Mouse (Mus musculus) liver, adult (tissue): ENCODE data around the gene Mybpc3.

ENCODE experiments used
- GATA4 ChIP-seq: IDR thresholded peaks from 2 replicates; pipeline ENCODE4 v1.6.1; 2014; ENCODE audit warnings: mild to moderate bottlenecking, low read length; ENCODE audit not compliant: insufficient replicate concordance

The Mybpc3 gene

GRCm38 (mm10) chr2:91109807-91110385 lies 8.0 kb upstream of the Mybpc3 start:
- TF ChIP-seq GATA4: no peak

- TF ChIP-seq GATA4: no peak
These were observed 7.5 kb upstream of the Mybpc3 start for GRCm38 (mm10) chr2:91110429-91110828.

GRCm38 (mm10) chr2:91112491-91112890 lies 5.5 kb upstream of the Mybpc3 start:
- no peak for TF ChIP-seq GATA4

GRCm38 (mm10) chr2:91113334-91113733 lies 4.6 kb upstream of the Mybpc3 start:
- no peak for TF ChIP-seq GATA4

GRCm38 (mm10) chr2:91113852-91114251 lies 4.1 kb upstream of the Mybpc3 start:
- no peak for TF ChIP-seq GATA4

GRCm38 (mm10) chr2:91114781-91115577 lies 3.0 kb upstream of the Mybpc3 start:
- TF ChIP-seq GATA4: no peak

- no peak for TF ChIP-seq GATA4
These were observed 2.4 kb upstream of the Mybpc3 start for GRCm38 (mm10) chr2:91115578-91115970.

- no peak for TF ChIP-seq GATA4
These were observed 1.1 kb upstream of the Mybpc3 start for GRCm38 (mm10) chr2:91116842-91117241.

- no peak for TF ChIP-seq GATA4
These were observed 703 bp downstream of the Mybpc3 start for GRCm38 (mm10) chr2:91118647-91119046.

GRCm38 (mm10) chr2:91119061-91119460 lies 1.1 kb downstream of the Mybpc3 start:
- TF ChIP-seq GATA4: no peak

- TF ChIP-seq GATA4: no peak
These were observed 1.6 kb downstream of the Mybpc3 start for GRCm38 (mm10) chr2:91119551-91119950.

- TF ChIP-seq GATA4: no peak
These were observed 2.3 kb downstream of the Mybpc3 start for GRCm38 (mm10) chr2:91120261-91120671.

- TF ChIP-seq GATA4: no peak
These were observed 3.1 kb downstream of the Mybpc3 start for GRCm38 (mm10) chr2:91121011-91121410.

GRCm38 (mm10) chr2:91121497-91121896 lies 3.6 kb downstream of the Mybpc3 start:
- no peak for TF ChIP-seq GATA4

GRCm38 (mm10) chr2:91123521-91123920 lies 5.6 kb downstream of the Mybpc3 start:
- TF ChIP-seq GATA4: no peak

- TF ChIP-seq GATA4: no peak
These were observed 7.2 kb downstream of the Mybpc3 start for GRCm38 (mm10) chr2:91125101-91125500.

- TF ChIP-seq GATA4: no peak
These were observed 10.8 kb downstream of the Mybpc3 start for GRCm38 (mm10) chr2:91128761-91129160.
